Mouse (Mus musculus): ENCODE data around the gene Fam174a.

Fam174a gene

DNA sequence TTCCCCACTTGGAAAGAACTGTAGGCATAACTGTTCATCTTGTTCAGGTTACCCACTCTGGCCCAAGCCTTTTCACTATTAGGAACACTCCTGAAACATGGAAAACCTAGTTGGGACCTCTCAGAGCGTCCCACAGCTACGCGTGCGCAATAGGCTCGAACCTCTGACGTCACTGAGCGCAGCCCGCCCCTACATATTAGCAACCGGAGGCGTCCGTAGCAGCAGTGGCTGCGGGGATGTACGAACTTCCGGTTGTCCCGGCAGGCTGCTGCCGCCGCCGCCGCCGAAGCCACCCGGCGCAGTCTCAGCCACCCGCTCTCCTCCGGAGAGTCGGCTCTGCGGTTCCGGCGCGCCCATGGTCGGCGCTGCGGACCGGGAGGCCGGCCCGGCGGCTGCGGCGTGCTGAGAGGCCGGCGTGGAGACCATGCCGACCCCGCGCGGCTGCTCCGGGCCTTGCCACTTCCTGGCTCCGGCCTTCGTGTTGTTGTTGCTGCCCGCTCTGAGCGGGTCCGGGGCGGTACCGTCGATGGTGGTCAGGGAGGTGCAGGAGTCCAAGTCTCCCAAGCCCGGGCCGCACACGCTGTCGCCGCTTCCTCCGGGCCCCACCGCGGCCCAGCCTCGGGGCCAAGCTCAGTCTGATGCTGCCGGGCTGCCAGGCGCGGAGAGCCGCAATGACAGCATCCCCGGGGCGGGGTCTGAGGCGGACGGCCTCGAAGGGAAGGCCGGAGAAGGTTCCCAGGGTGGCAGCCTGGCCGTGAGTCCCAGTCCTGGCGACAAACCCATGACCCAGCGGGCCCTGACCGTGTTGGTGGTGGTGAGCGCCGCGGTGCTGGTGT lies at the start of gene Fam174a:
Gene Fam174a, plus strand, starts transcription at position 231 of the 836 bp plus-strand sequence.
- peak; percentile 95 for DNase-seq (ENCODE audit: low read depth)

DNA sequence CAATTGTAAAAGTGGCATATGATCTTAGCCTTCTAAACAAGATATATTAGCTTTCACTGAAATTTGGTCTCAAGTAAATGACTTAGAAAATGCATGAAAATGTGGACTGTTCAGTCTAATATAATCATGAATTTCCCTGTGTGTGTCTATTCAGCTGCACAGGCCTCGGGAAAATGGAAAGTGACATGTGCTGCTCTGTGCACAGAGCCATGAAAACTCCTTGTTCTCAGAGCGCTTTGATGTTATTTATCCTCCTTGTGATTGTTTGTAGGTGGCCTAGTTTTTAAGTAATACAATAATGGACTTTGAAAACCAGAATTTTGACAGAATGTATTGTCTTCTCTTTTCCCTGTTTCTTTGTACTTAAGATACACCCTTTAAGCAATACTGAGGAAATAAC lies 49.6 kb upstream of the Fam174a start:
- DNase-seq (ENCODE audit: low read depth): no peak

DNA sequence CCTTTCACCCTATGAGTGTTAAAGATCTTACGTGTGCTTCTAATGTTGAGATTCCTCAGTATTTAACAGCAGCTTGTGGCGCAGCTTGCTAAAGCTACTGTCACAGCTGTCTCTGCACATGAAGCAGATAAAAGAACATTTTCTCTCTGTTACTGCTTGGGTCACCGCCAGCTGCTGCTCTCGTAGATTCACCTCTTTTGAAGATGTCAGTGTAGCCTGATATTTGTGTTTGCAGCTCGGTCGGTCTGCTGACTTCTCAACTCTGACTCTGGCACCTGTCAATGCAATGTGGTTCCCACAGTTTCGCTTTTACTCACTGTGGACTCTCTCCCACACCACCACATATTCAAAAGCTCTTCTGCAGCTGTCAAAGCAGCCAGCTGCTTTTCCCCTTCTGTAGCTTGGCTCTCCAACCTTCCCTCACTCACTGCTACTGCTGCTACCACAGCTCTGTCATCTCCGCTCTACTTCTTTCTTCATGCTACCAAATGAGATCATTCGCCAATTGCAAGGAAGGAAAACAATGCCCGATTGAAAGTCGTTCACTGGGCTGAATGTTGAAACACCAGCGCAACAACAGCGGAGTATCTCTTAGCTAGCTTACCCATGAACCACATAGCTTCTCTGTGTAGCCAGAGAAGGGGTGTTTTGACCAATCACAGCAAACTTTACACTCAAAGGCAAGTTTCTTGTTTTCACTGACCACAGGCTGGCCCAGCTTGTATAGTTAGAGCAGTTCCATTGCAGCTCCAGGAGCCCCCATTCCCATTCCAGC lies 45.3 kb upstream of the Fam174a start:
- DNase-seq (ENCODE audit: low read depth): peak; percentile 75

DNA sequence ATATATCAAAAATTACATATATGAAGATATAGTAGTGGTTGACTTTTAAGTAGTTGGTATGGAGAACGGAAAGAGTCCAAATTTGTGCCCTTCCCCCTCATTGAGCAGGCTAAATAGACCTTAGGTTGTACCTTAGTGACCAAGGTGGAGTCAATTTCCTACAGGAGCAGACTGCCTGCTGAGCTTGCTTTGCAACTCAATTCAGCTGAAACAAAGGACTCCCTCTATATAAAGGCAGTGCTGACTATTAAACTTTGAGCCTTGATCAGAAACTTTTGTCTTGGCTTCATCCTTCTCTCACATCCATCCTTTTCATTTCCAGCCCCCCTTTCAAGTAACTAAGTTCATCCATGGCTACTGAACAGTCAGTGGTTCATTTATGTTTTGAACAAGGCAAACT lies 40.1 kb upstream of the Fam174a start:
- DNase-seq (ENCODE audit: low read depth): no peak

- no peak for DNase-seq (ENCODE audit: low read depth)
Measured at GRCm38 (mm10) chr1:95308324-95308723, 5.1 kb upstream of the Fam174a start.

DNA sequence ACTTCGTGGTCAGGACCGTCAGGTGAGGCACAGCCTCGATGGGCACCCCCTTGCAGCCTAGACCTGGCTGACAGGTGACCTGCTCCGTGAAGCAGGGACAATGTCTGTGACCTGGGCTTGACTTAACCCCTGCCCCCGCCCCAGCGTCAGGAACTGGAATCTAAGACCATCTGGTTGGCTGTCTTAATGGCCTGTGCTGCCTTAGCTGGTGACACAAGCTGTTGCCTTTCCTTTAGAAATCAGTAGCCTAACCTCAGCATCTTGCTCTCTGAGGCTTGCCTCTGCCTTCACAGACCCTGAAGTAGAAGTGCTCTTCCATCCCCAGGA lies 769 bp downstream of the Fam174a start:
- DNase-seq (ENCODE audit: low read depth): no peak

DNA sequence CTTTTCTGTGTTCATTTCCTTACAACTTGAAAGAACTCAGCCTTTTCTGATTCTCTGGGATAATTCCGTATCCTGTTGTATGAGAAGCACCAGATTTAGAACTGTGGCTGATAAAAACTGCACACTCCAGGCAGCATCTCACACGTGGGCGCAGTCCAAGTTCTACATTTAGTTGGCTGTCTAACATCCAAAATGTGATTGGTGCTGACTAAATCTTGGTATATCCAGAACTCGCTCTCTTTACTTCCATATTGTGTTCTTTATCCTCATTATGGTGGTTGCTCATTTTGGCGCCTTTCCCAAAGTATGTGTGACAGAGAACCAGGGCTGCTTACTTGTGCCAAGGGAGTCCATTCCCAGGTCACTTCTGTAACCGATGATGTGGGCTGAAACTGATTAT lies 2.6 kb downstream of the Fam174a start:
- no peak for DNase-seq (ENCODE audit: low read depth)

- no peak for DNase-seq (ENCODE audit: low read depth)
Measured at GRCm38 (mm10) chr1:95322219-95322618, 8.8 kb downstream of the Fam174a start.

DNA sequence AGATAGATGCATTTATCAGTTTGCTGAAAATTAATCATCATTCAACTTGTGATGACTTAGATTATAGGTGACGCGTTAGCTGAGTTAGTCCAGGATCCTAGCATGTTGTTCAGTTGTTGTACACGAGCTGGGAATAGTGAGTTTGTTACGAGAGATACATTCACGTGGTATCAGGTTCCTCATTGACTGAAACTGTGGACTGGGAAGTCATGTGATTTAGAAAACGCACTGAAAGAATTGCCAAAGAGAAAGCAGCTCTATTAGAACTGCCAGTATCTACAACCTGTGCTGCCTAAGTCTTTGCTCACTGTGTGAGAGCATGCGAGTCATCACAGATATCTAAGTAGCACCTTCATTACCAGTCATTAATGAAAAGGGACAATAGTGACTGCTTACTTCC lies 9.6 kb downstream of the Fam174a start:
- DNase-seq (ENCODE audit: low read depth): no peak

- DNase-seq (ENCODE audit: low read depth): no peak
Measured at GRCm38 (mm10) chr1:95326856-95327255, 13.4 kb downstream of the Fam174a start.

GRCm38 (mm10) chr1:95339618-95340017 lies 26.2 kb downstream of the Fam174a start:
- no peak for DNase-seq (ENCODE audit: low read depth)

DNA sequence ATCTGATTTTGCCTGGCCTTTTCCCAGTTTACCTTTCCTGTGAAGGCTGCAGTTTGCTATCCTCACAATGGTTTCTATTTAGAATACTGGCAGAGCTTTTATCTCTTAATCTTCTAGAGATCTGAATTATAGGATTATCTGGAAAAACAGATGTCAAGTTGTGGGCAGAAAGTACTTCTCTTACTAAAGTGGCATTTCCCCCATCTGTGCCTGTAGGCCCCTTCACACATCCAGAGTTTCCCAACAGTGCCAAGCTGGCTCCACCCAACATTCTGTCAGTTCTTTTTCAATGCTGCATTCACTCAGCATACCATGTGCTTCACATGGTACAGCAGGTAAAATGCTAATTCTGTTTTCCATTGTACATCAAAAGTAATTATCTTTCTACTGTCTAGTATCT lies 28.8 kb downstream of the Fam174a start:
- DNase-seq (ENCODE audit: low read depth): no peak

GRCm38 (mm10) chr1:95343585-95344485 lies 30.4 kb downstream of the Fam174a start:
- DNase-seq (ENCODE audit: low read depth): no peak

- DNase-seq (ENCODE audit: low read depth): no peak
Measured at GRCm38 (mm10) chr1:95354146-95354545, 40.7 kb downstream of the Fam174a start.

GRCm38 (mm10) chr1:95356904-95357303 lies 43.5 kb downstream of the Fam174a start:
- DNase-seq (ENCODE audit: low read depth): no peak

GRCm38 (mm10) chr1:95363692-95364091 lies 50.3 kb downstream of the Fam174a start:
- DNase-seq (ENCODE audit: low read depth): no peak

- DNase-seq (ENCODE audit: low read depth): no peak
Measured at GRCm38 (mm10) chr1:95366616-95367373, 53.4 kb downstream of the Fam174a start.

DNA sequence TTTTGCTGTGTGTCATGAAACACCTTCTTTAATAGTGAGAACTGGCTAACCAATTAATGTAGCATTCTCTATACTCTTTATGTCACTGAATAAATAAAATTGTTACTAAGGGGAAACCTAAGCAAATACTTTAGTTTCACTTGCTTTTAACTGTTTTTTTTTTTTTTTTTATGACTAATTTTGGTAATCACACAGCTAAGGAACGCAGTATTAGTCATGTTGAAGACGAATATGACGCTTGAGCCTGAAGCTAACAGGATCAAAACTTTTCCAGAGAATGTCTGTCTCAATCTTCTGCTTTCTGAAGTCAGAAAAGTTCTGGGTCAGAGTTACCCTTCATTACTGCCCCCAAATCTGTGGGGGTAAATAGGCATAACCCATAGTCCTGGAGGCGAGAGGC lies 54.3 kb downstream of the Fam174a start:
- peak; percentile 21 for DNase-seq (ENCODE audit: low read depth)

DNA sequence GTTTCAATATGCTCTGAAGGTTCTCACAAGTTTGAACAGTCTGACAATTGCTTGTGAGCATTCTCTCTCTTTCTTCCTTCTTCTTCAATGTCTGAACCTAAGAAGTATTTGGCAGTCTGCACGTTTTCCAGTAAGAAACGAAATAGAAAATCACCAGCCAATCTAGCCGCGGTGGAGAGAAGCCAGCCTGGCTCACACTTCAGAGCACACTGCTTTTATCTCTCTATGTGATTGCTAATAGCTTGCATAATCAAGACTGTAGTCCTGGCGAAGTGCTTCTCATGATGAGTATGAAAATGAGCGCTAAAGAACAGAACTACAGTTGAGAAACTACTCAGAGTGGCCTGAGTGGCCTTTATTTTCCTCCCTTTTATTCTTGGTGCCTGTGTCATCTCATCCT lies 62.0 kb downstream of the Fam174a start:
- DNase-seq (ENCODE audit: low read depth): no peak

- DNase-seq (ENCODE audit: low read depth): no peak
Measured at GRCm38 (mm10) chr1:95381028-95381427, 67.6 kb downstream of the Fam174a start.

Data from induced T-regulatory cell, adult 2 months (primary cell).